16 mouse cellular contexts compared by ENCODE assay signal in the genomic region with DNA sequence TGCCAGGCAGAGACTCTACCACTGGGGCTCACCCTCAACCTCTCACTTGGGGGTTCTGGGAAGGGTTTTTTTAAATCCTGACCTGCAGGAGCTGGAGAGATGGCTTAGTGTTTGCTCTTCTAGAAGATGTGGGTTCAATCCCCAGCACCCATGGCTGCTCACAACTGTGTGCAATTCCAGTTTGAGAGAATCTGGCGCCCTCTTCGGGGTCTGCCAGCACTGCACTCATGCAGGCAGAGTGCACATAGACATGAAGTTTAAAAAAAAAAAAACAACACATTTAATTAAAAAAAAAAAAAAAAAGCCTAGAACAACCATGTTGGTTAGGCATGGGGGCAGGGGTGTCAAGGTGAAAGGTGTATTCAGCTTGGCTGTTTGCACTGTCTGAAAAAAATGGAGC. TPM values are rescaled to one million over a fixed set of nuclear protein-coding genes. Genes with fewer than 3 reads are reported as not detected.
DNase-seq lines count a peak whose midpoint lies in the region; ATAC-seq and TF ChIP-seq lines count a peak whose summit lies in the region.
"Had no signal": no experiment of that assay in that cellular context is flagged by ENCODE, and none has a peak within 500 bp of the region (broad histone marks: within the 10 kb centered on the region; RNA-seq: fewer than 3 reads in every experiment).

No protein-coding gene starts in this region.

- H3K27me3 ChIP-seq in kidney, postnatal 0 days (ENCODE audit: insufficient read depth, low read length): no peaks in the 10 kb centered on the region
- no peaks in the 10 kb centered on the region for H3K27me3 ChIP-seq in kidney, embryonic 15.5 days
- no peaks in the 10 kb centered on the region for H3K27me3 ChIP-seq in midbrain, embryonic 10.5 days (ENCODE audit: low read depth, poor library complexity, severe bottlenecking)
- no peaks in the 10 kb centered on the region for H3K27me3 ChIP-seq in midbrain, embryonic 13.5 days
- H3K27me3 ChIP-seq in liver, adult 2 months (ENCODE audit: control insufficient read depth, insufficient read depth, low read length): no peaks in the 10 kb centered on the region
- H3K27me3 ChIP-seq in stomach, postnatal 0 days (ENCODE audit: control insufficient read depth, insufficient read depth, low read length): no peaks in the 10 kb centered on the region
- no peaks in the 10 kb centered on the region for H3K27me3 ChIP-seq in hindbrain, embryonic 11.5 days (ENCODE audit: control insufficient read depth, insufficient read depth, low read length)
- H3K27me3 ChIP-seq: heart, embryonic 13.5 days; hindbrain, embryonic 12.5 days; midbrain, embryonic 15.5 days; Patski had no signal

- H3K9ac ChIP-seq in kidney, postnatal 0 days (ENCODE audit: low read depth, low read length): no peak overlapping the region
- H3K9ac ChIP-seq in kidney, embryonic 15.5 days: no peak overlapping the region
- H3K9ac ChIP-seq in midbrain, embryonic 13.5 days (replicated peaks): no peak overlapping the region
- peak overlapping the region; percentile 11 for H3K9ac ChIP-seq in liver, adult 2 months (ENCODE audit: low read depth, low read length)
- H3K9ac ChIP-seq in stomach, postnatal 0 days (ENCODE audit: low read length): no peak overlapping the region
- H3K9ac ChIP-seq in hindbrain, embryonic 11.5 days (ENCODE audit: low read depth, low read length): no peak overlapping the region
- H3K9ac ChIP-seq: hindbrain, embryonic 12.5 days; midbrain, embryonic 15.5 days had no signal

- H3K27ac ChIP-seq in kidney, postnatal 0 days: no peak overlapping the region
- no peak overlapping the region for H3K27ac ChIP-seq in kidney, embryonic 15.5 days
- H3K27ac ChIP-seq in midbrain, embryonic 10.5 days (replicated peaks): no peak overlapping the region
- no peak overlapping the region for H3K27ac ChIP-seq in midbrain, embryonic 13.5 days
- H3K27ac ChIP-seq in liver, adult 2 months (replicated peaks; ENCODE audit: insufficient read depth, low read depth, low read length): peak overlapping the region; percentile 86
- no peak overlapping the region for H3K27ac ChIP-seq in stomach, postnatal 0 days (replicated peaks)
- H3K27ac ChIP-seq in hindbrain, embryonic 11.5 days (ENCODE audit: low read depth, low read length): no peak overlapping the region
- H3K27ac ChIP-seq: heart, embryonic 13.5 days; hindbrain, embryonic 12.5 days; midbrain, embryonic 15.5 days had no signal

- no peak overlapping the region for H3K4me3 ChIP-seq in kidney, postnatal 0 days (replicated peaks; ENCODE audit: low read depth, low read length)
- H3K4me3 ChIP-seq in kidney, embryonic 15.5 days (replicated peaks): no peak overlapping the region
- H3K4me3 ChIP-seq in midbrain, embryonic 10.5 days: 0 out of 2 replicates have a peak overlapping the region, but pooled peaks have one; percentile 6
- no peak overlapping the region for H3K4me3 ChIP-seq in midbrain, embryonic 13.5 days (replicated peaks)
- no peak overlapping the region for H3K4me3 ChIP-seq in liver, adult 2 months (ENCODE audit: insufficient read depth, low read depth, low read length)
- H3K4me3 ChIP-seq in stomach, postnatal 0 days (ENCODE audit: low read depth, low read length): no peak overlapping the region
- no peak overlapping the region for H3K4me3 ChIP-seq in hindbrain, embryonic 11.5 days (ENCODE audit: low read depth, low read length)
- H3K4me3 ChIP-seq: hindbrain, embryonic 12.5 days; midbrain, embryonic 15.5 days had no signal

- ATAC-seq in kidney, postnatal 0 days (replicated peaks; ENCODE audit: low FRiP score, low read depth): no peak
- no peak for ATAC-seq in kidney, embryonic 15.5 days (replicated peaks; ENCODE audit: low FRiP score)
- no peak for ATAC-seq in midbrain, embryonic 13.5 days
- ATAC-seq in stomach, postnatal 0 days (ENCODE audit: low FRiP score, low TSS enrichment): no peak
- ATAC-seq in hindbrain, embryonic 11.5 days (ENCODE audit: low FRiP score): no peak
- ATAC-seq: midbrain, embryonic 15.5 days; Patski had no signal

- TF ChIP-seq CTCF in kidney, postnatal 0 days (IDR thresholded peaks at IDR 0.05; ENCODE audit: low read depth): peak; percentile 22; the same call in 1 of the 2 replicates
- TF ChIP-seq CTCF in liver, adult 2 months (IDR thresholded peaks at IDR 0.05; ENCODE audit: low read depth, low read length): peak; percentile 14; the same call in 1 of the 2 replicates
- TF ChIP-seq CTCF in stomach, postnatal 0 days (IDR thresholded peaks at IDR 0.05; ENCODE audit: low read depth): peak; percentile 27; the same call in 1 of the 2 replicates

- no peak for DNase-seq in kidney, postnatal 0 days (ENCODE audit: low spot score)
- no peak for DNase-seq in midbrain, embryonic 10.5 days (ENCODE audit: low spot score)
- DNase-seq in liver, adult 2 months (ENCODE audit: extremely low read depth, low read depth, low spot score): no peak
- no peak for DNase-seq in stomach, postnatal 0 days (ENCODE audit: low spot score)
- no peak for DNase-seq in hindbrain, embryonic 11.5 days (ENCODE audit: low spot score)
- DNase-seq: cerebellum, adult 9-10 months; embryo, embryonic 11 days; kidney, adult 11 months; lung, adult 2 months; right cerebral cortex, postnatal 4 days had no signal

- no peaks in the 10 kb centered on the region for H3K9me3 ChIP-seq in kidney, postnatal 0 days (replicated peaks; ENCODE audit: low read length)
- no peaks in the 10 kb centered on the region for H3K9me3 ChIP-seq in kidney, embryonic 15.5 days (replicated peaks)
- no peaks in the 10 kb centered on the region for H3K9me3 ChIP-seq in midbrain, embryonic 10.5 days (replicated peaks)
- H3K9me3 ChIP-seq in midbrain, embryonic 13.5 days: no peaks in the 10 kb centered on the region
- H3K9me3 ChIP-seq in stomach, postnatal 0 days (ENCODE audit: control insufficient read depth, low read length): no peaks in the 10 kb centered on the region
- H3K9me3 ChIP-seq in hindbrain, embryonic 11.5 days (ENCODE audit: control insufficient read depth, low read length): no peaks in the 10 kb centered on the region
- H3K9me3 ChIP-seq: heart, embryonic 13.5 days; hindbrain, embryonic 12.5 days; midbrain, embryonic 15.5 days had no signal

- no peak overlapping the region for H3K4me2 ChIP-seq in kidney, postnatal 0 days (ENCODE audit: low read length)
- no peak overlapping the region for H3K4me2 ChIP-seq in kidney, embryonic 15.5 days
- no peak overlapping the region for H3K4me2 ChIP-seq in midbrain, embryonic 13.5 days (replicated peaks)
- no peak overlapping the region for H3K4me2 ChIP-seq in stomach, postnatal 0 days (replicated peaks; ENCODE audit: low read depth)
- no peak overlapping the region for H3K4me2 ChIP-seq in hindbrain, embryonic 11.5 days (replicated peaks; ENCODE audit: low read depth, low read length)
- H3K4me2 ChIP-seq: heart, embryonic 13.5 days; hindbrain, embryonic 12.5 days; midbrain, embryonic 15.5 days had no signal

- WGBS in kidney, postnatal 0 days: 91% methylated on average over 2 of the region's 2 CpGs
- WGBS in kidney, embryonic 15.5 days: 88% methylated on average over 2 of the region's 2 CpGs
- WGBS in midbrain, embryonic 10.5 days: 93% methylated on average over 2 of the region's 2 CpGs
- WGBS in midbrain, embryonic 13.5 days: 88% methylated on average over 2 of the region's 2 CpGs
- 89% methylated on average over 2 of the region's 2 CpGs for WGBS in liver, adult 2 months
- WGBS in stomach, postnatal 0 days: 94% methylated on average over 2 of the region's 2 CpGs
- WGBS in hindbrain, embryonic 11.5 days: 87% methylated on average over 2 of the region's 2 CpGs

- TF ChIP-seq POLR2A in liver, adult 2 months (IDR thresholded peaks at IDR 0.05; ENCODE audit: extremely low read depth, insufficient read depth, low read length): no peak

- H3K36me3 ChIP-seq in kidney, postnatal 0 days (ENCODE audit: insufficient read depth, low read length): peaks cover 31% of the 10 kb centered on the region
- H3K36me3 ChIP-seq in kidney, embryonic 15.5 days: peaks cover 58% of the 10 kb centered on the region
- H3K36me3 ChIP-seq in midbrain, embryonic 10.5 days: peaks cover 61% of the 10 kb centered on the region
- H3K36me3 ChIP-seq in midbrain, embryonic 13.5 days: peaks cover 57% of the 10 kb centered on the region
- peaks cover 25% of the 10 kb centered on the region; the same call in 1 of the 2 replicates for H3K36me3 ChIP-seq in liver, adult 2 months (ENCODE audit: control insufficient read depth, insufficient read depth, low read length)
- peaks cover 23% of the 10 kb centered on the region for H3K36me3 ChIP-seq in stomach, postnatal 0 days (ENCODE audit: control insufficient read depth, insufficient read depth, low read length)
- peaks cover 12% of the 10 kb centered on the region; the same call in 1 of the 2 replicates for H3K36me3 ChIP-seq in hindbrain, embryonic 11.5 days (ENCODE audit: control insufficient read depth, insufficient read depth, low read length)

- H3K79me2 ChIP-seq in liver, adult 2 months (ENCODE audit: control insufficient read depth, insufficient read depth, low read length): peaks cover 9% of the 10 kb centered on the region; the same call in 1 of the 2 replicates

- 0 out of 2 replicates have a peak, but pooled peaks cover 5% of the 10 kb centered on the region for H3K4me1 ChIP-seq in kidney, postnatal 0 days (replicated peaks; ENCODE audit: insufficient read depth, low read length)
- H3K4me1 ChIP-seq in kidney, embryonic 15.5 days: peaks cover 31% of the 10 kb centered on the region
- H3K4me1 ChIP-seq in midbrain, embryonic 10.5 days: peaks cover 34% of the 10 kb centered on the region
- H3K4me1 ChIP-seq in midbrain, embryonic 13.5 days (replicated peaks): peaks cover 33% of the 10 kb centered on the region
- peaks cover 27% of the 10 kb centered on the region for H3K4me1 ChIP-seq in liver, adult 2 months (ENCODE audit: control insufficient read depth, insufficient read depth, low read length)
- H3K4me1 ChIP-seq in stomach, postnatal 0 days (replicated peaks; ENCODE audit: control insufficient read depth, insufficient read depth): peaks cover 5% of the 10 kb centered on the region
- peaks cover 5% of the 10 kb centered on the region; the same call in 1 of the 2 replicates for H3K4me1 ChIP-seq in hindbrain, embryonic 11.5 days (replicated peaks; ENCODE audit: control insufficient read depth, insufficient read depth, low read length)

- no peak for TF ChIP-seq EP300 in stomach, postnatal 0 days (optimal IDR thresholded peaks at IDR 0.05)

RNA-seq across cellular contexts. Expression of a gene that starts 2.6 kb away (rescaled TPM):
- 81.3 and 81.8 TPM in 2 replicates for polyA plus RNA-seq in kidney, postnatal 0 days (2015; fragmentation: Nextera tagmentation; extraction: Ambion mirVana)
- 58.5 and 64.5 TPM in 2 replicates for polyA plus RNA-seq in kidney, embryonic 15.5 days (2015; fragmentation: Nextera tagmentation; extraction: Ambion mirVana)
- polyA plus RNA-seq in midbrain, embryonic 10.5 days (2016; fragmentation: Nextera tagmentation; extraction: Ambion mirVana): 56.5 and 58.8 TPM in 2 replicates
- polyA plus RNA-seq in midbrain, embryonic 13.5 days (2015; fragmentation: Nextera tagmentation; extraction: Ambion mirVana): 44.5 and 48.1 TPM in 2 replicates
- total RNA-seq in liver, adult 2 months (2014; rRNA removed): 36.7 and 42.6 TPM in 2 replicates
- polyA plus RNA-seq in liver, adult 2 months (2012; rRNA removed): 68.4 and 72.3 TPM in 2 replicates
- 47.1 and 54.6 TPM in 2 replicates for polyA plus RNA-seq in stomach, postnatal 0 days (2015; fragmentation: Nextera tagmentation; extraction: Ambion mirVana)
- 48.3 and 52.6 TPM in 2 replicates for polyA plus RNA-seq in hindbrain, embryonic 11.5 days (2014; fragmentation: Nextera tagmentation; extraction: Ambion mirVana)

RNA-seq across cellular contexts. Expression of a gene that starts 2.8 kb away (rescaled TPM):
- 249 and 255 TPM in 2 replicates for polyA plus RNA-seq in kidney, postnatal 0 days (2015; fragmentation: Nextera tagmentation; extraction: Ambion mirVana)
- 295 and 322 TPM in 2 replicates for polyA plus RNA-seq in kidney, embryonic 15.5 days (2015; fragmentation: Nextera tagmentation; extraction: Ambion mirVana)
- 300 and 314 TPM in 2 replicates for polyA plus RNA-seq in midbrain, embryonic 10.5 days (2016; fragmentation: Nextera tagmentation; extraction: Ambion mirVana)
- polyA plus RNA-seq in midbrain, embryonic 13.5 days (2015; fragmentation: Nextera tagmentation; extraction: Ambion mirVana): 370 and 392 TPM in 2 replicates
- total RNA-seq in liver, adult 2 months (2014; rRNA removed): 271 and 321 TPM in 2 replicates
- polyA plus RNA-seq in liver, adult 2 months (2012; rRNA removed): 455 and 489 TPM in 2 replicates
- 179 and 188 TPM in 2 replicates for polyA plus RNA-seq in stomach, postnatal 0 days (2015; fragmentation: Nextera tagmentation; extraction: Ambion mirVana)
- 226 and 243 TPM in 2 replicates for polyA plus RNA-seq in hindbrain, embryonic 11.5 days (2014; fragmentation: Nextera tagmentation; extraction: Ambion mirVana)

RNA-seq across cellular contexts. Expression of a gene that starts 8.9 kb away (rescaled TPM):
- 14.9 and 17.1 TPM in 2 replicates for polyA plus RNA-seq in kidney, postnatal 0 days (2015; fragmentation: Nextera tagmentation; extraction: Ambion mirVana)
- 20.3 and 23.8 TPM in 2 replicates for polyA plus RNA-seq in kidney, embryonic 15.5 days (2015; fragmentation: Nextera tagmentation; extraction: Ambion mirVana)
- 18.0 and 22.7 TPM in 2 replicates for polyA plus RNA-seq in midbrain, embryonic 10.5 days (2016; fragmentation: Nextera tagmentation; extraction: Ambion mirVana)
- 17.8 and 18.0 TPM in 2 replicates for polyA plus RNA-seq in midbrain, embryonic 13.5 days (2015; fragmentation: Nextera tagmentation; extraction: Ambion mirVana)
- 10.0 and 13.6 TPM in 2 replicates for total RNA-seq in liver, adult 2 months (2014; rRNA removed)
- polyA plus RNA-seq in liver, adult 2 months (2012; rRNA removed): 19.6 and 25.0 TPM in 2 replicates
- polyA plus RNA-seq in stomach, postnatal 0 days (2015; fragmentation: Nextera tagmentation; extraction: Ambion mirVana): 11.1 and 13.5 TPM in 2 replicates
- 15.4 and 16.5 TPM in 2 replicates for polyA plus RNA-seq in hindbrain, embryonic 11.5 days (2014; fragmentation: Nextera tagmentation; extraction: Ambion mirVana)

RNA-seq across cellular contexts. Expression of a gene that starts 19.7 kb away (rescaled TPM):
- 1,111 and 1,265 TPM in 2 replicates for polyA plus RNA-seq in kidney, postnatal 0 days (2015; fragmentation: Nextera tagmentation; extraction: Ambion mirVana)
- 954 and 1,022 TPM in 2 replicates for polyA plus RNA-seq in kidney, embryonic 15.5 days (2015; fragmentation: Nextera tagmentation; extraction: Ambion mirVana)
- 836 and 881 TPM in 2 replicates for polyA plus RNA-seq in midbrain, embryonic 10.5 days (2016; fragmentation: Nextera tagmentation; extraction: Ambion mirVana)
- polyA plus RNA-seq in midbrain, embryonic 13.5 days (2015; fragmentation: Nextera tagmentation; extraction: Ambion mirVana): 680 and 755 TPM in 2 replicates
- 750 and 1,062 TPM in 2 replicates for total RNA-seq in liver, adult 2 months (2014; rRNA removed)
- polyA plus RNA-seq in liver, adult 2 months (2012; rRNA removed): 596 and 770 TPM in 2 replicates
- polyA plus RNA-seq in stomach, postnatal 0 days (2015; fragmentation: Nextera tagmentation; extraction: Ambion mirVana): 951 and 966 TPM in 2 replicates
- polyA plus RNA-seq in hindbrain, embryonic 11.5 days (2014; fragmentation: Nextera tagmentation; extraction: Ambion mirVana): 814 and 839 TPM in 2 replicates

RNA-seq across cellular contexts. Expression of a gene that starts 23.8 kb away (rescaled TPM):
- polyA plus RNA-seq in kidney, postnatal 0 days (2015; fragmentation: Nextera tagmentation; extraction: Ambion mirVana): 140 TPM in 2 replicates
- polyA plus RNA-seq in kidney, embryonic 15.5 days (2015; fragmentation: Nextera tagmentation; extraction: Ambion mirVana): 128 and 133 TPM in 2 replicates
- polyA plus RNA-seq in midbrain, embryonic 10.5 days (2016; fragmentation: Nextera tagmentation; extraction: Ambion mirVana): 138 and 140 TPM in 2 replicates
- polyA plus RNA-seq in midbrain, embryonic 13.5 days (2015; fragmentation: Nextera tagmentation; extraction: Ambion mirVana): 152 and 155 TPM in 2 replicates
- total RNA-seq in liver, adult 2 months (2014; rRNA removed): 60.8 and 75.2 TPM in 2 replicates
- polyA plus RNA-seq in liver, adult 2 months (2012; rRNA removed): 141 and 152 TPM in 2 replicates
- polyA plus RNA-seq in stomach, postnatal 0 days (2015; fragmentation: Nextera tagmentation; extraction: Ambion mirVana): 119 and 122 TPM in 2 replicates
- 129 and 136 TPM in 2 replicates for polyA plus RNA-seq in hindbrain, embryonic 11.5 days (2014; fragmentation: Nextera tagmentation; extraction: Ambion mirVana)
